24 mouse cellular contexts compared by ENCODE assay signal in the genomic region with DNA sequence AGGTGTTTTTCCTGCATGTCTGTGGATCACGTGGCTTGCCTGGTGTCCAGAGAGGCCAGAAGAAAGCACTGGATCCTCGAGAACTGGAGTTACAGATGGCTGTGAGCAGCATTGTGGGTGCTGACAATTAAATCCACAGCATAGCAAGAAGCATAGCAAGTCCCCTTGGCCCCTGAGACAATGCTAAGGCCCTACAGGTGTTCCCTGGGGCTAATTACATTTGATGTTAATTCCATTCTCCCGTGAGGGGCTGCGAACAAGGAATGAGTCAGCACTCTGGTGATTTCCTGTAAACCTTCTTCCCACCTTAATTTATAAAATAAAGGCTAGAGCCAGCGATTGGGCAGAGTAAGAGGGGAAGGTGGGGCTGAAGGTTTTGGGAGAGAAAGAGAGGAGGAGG. TPM values are rescaled to one million over a fixed set of nuclear protein-coding genes. Genes with fewer than 3 reads are reported as not detected.
"Had no signal": no experiment of that assay in that cellular context is flagged by ENCODE, and none has a peak within 500 bp of the region (broad histone marks: within the 10 kb centered on the region; RNA-seq: fewer than 3 reads in every experiment).

No protein-coding gene starts in this region.

- H3K36me3 ChIP-seq: lung, embryonic 15.5 days; midbrain, embryonic 10.5 days; midbrain, embryonic 12.5 days; neural tube, embryonic 13.5 days; neural tube, embryonic 15.5 days; stomach, embryonic 15.5 days had no signal

- H3K27ac ChIP-seq: lung, embryonic 15.5 days; midbrain, embryonic 10.5 days; midbrain, embryonic 12.5 days; neural tube, embryonic 13.5 days; neural tube, embryonic 15.5 days; stomach, embryonic 15.5 days; stomach, postnatal 0 days had no signal

- H3K9ac ChIP-seq: lung, embryonic 15.5 days; midbrain, embryonic 12.5 days; neural tube, embryonic 13.5 days; neural tube, embryonic 15.5 days; stomach, embryonic 15.5 days had no signal

- H3K4me3 ChIP-seq: lung, embryonic 15.5 days; midbrain, embryonic 10.5 days; midbrain, embryonic 12.5 days; myocyte; neural tube, embryonic 13.5 days; neural tube, embryonic 15.5 days; stomach, embryonic 15.5 days had no signal

- H3K27me3 ChIP-seq: lung, embryonic 15.5 days; midbrain, embryonic 12.5 days; neural tube, embryonic 13.5 days; neural tube, embryonic 15.5 days; stomach, embryonic 15.5 days had no signal

- H3K4me2 ChIP-seq: lung, embryonic 15.5 days; midbrain, embryonic 12.5 days; neural tube, embryonic 13.5 days; neural tube, embryonic 15.5 days; stomach, embryonic 15.5 days had no signal

- DNase-seq: lung, adult 2 months; lung, postnatal 10 days; lung, postnatal 4 days; midbrain, embryonic 14.5 days; retina, postnatal 1 day; right cerebral cortex, adult 18-20 months; right cerebral cortex, postnatal 25 days; right cerebral cortex, postnatal 4 days; spleen, adult 18-20 months; thymus, adult 2 months; thymus, postnatal 25 days; thymus, postnatal 4 days had no signal

- H3K4me1 ChIP-seq: midbrain, embryonic 12.5 days had no signal

- ATAC-seq: midbrain, embryonic 16.5 days had no signal

- H3K9me3 ChIP-seq: lung, embryonic 15.5 days; midbrain, embryonic 10.5 days; midbrain, embryonic 12.5 days; neural tube, embryonic 13.5 days; neural tube, embryonic 15.5 days; stomach, embryonic 15.5 days had no signal

RNA-seq across cellular contexts. Expression of a gene that starts 7.1 kb away (rescaled TPM):
- total RNA-seq: megakaryocyte-erythroid progenitor cell, adult 5-6 weeks had no signal
- polyA plus RNA-seq: midbrain, embryonic 12.5 days; midbrain, embryonic 14.5 days; midbrain, embryonic 16.5 days; myocyte; neural tube, embryonic 11.5 days; neural tube, embryonic 13.5 days; small intestine, adult 2 months had no signal
